Mouse (Mus musculus): ENCODE results near the gene Trp53rkb. TPM values are rescaled to one million over a fixed set of nuclear protein-coding genes. Genes with fewer than 3 reads are reported as not detected.
"Not testable (repeated sequence)": the region's sequence is repeated elsewhere in the genome, so short reads cannot be mapped to it uniquely, and the experiment has no call there.

The Trp53rkb gene
- total and polyA plus RNA-seq, 2 experiments = 1.8 to 3.0 TPM

GRCm38 (mm10) chr2:166784376-166784775 is 8.0 kb upstream of the Trp53rkb start:
- 87% methylated on average over 6 of the region's 6 CpGs for WGBS
- Histone ChIP-seq H3K4me1 (ENCODE audit: control insufficient read depth, insufficient read depth, low read length) (peaks cover 3% of the 10 kb centered on the region), H3K36me3 (ENCODE audit: control insufficient read depth, insufficient read depth, low read length) (no peaks in the 10 kb centered on the region), H3K4me3 (ENCODE audit: insufficient read depth, low read depth, low read length) (no peak overlapping the region), H3K27ac (replicated peaks; ENCODE audit: insufficient read depth, low read depth, low read length) (no peak overlapping the region), H3K27me3 (ENCODE audit: control insufficient read depth, insufficient read depth, low read length) (no peaks in the 10 kb centered on the region), H3K79me2 (ENCODE audit: control insufficient read depth, insufficient read depth, low read length) (no peaks in the 10 kb centered on the region), H3K9ac (ENCODE audit: low read depth, low read length) (no peak overlapping the region)
- DNase-seq (ENCODE audit: extremely low read depth, low read depth, low spot score) = no peak
- TF ChIP-seq CTCF (IDR thresholded peaks at IDR 0.05; ENCODE audit: low read depth, low read length) (peak; percentile 34; the same call in 1 of the 2 replicates), POLR2A (IDR thresholded peaks at IDR 0.05; ENCODE audit: extremely low read depth, insufficient read depth, low read length) (no peak)

- peak; percentile 73 for DNase-seq (ENCODE audit: extremely low read depth, low read depth, low spot score)
- H3K9ac ChIP-seq (ENCODE audit: low read depth, low read length) = peak overlapping the region; percentile 68
- no peaks in the 10 kb centered on the region for H3K36me3 ChIP-seq (ENCODE audit: control insufficient read depth, insufficient read depth, low read length)
- H3K27me3 ChIP-seq (ENCODE audit: control insufficient read depth, insufficient read depth, low read length) = no peaks in the 10 kb centered on the region
- H3K27ac ChIP-seq (replicated peaks; ENCODE audit: insufficient read depth, low read depth, low read length) = no peak overlapping the region
- H3K4me1 ChIP-seq (ENCODE audit: control insufficient read depth, insufficient read depth, low read length) = peaks cover 3% of the 10 kb centered on the region
- no peaks in the 10 kb centered on the region for H3K79me2 ChIP-seq (ENCODE audit: control insufficient read depth, insufficient read depth, low read length)
- peak overlapping the region; percentile 76 for H3K4me3 ChIP-seq (ENCODE audit: insufficient read depth, low read depth, low read length)
- 2% methylated on average over 35 of the region's 35 CpGs for WGBS
- TF ChIP-seq CTCF (IDR thresholded peaks at IDR 0.05; ENCODE audit: low read depth, low read length) = no peak
- no peak for TF ChIP-seq POLR2A (IDR thresholded peaks at IDR 0.05; ENCODE audit: extremely low read depth, insufficient read depth, low read length)
Observed at GRCm38 (mm10) chr2:166786353-166787004, 5.9 kb upstream of the Trp53rkb start.

GRCm38 (mm10) chr2:166791738-166792137 is 593 bp upstream of the Trp53rkb start:
- no peak overlapping the region for H3K27ac ChIP-seq (replicated peaks; ENCODE audit: insufficient read depth, low read depth, low read length)
- H3K9ac ChIP-seq (ENCODE audit: low read depth, low read length) = no peak overlapping the region
- H3K4me3 ChIP-seq (ENCODE audit: insufficient read depth, low read depth, low read length) = no peak overlapping the region
- TF ChIP-seq CTCF (IDR thresholded peaks at IDR 0.05; ENCODE audit: low read depth, low read length) (peak; percentile 66), POLR2A (IDR thresholded peaks at IDR 0.05; ENCODE audit: extremely low read depth, insufficient read depth, low read length) (no peak)
- peaks cover 12% of the 10 kb centered on the region for H3K4me1 ChIP-seq (ENCODE audit: control insufficient read depth, insufficient read depth, low read length)
- H3K27me3 ChIP-seq (ENCODE audit: control insufficient read depth, insufficient read depth, low read length) = no peaks in the 10 kb centered on the region
- WGBS = 81% methylated on average over 5 of the region's 5 CpGs
- no peak for DNase-seq (ENCODE audit: extremely low read depth, low read depth, low spot score)
- no peaks in the 10 kb centered on the region for H3K79me2 ChIP-seq (ENCODE audit: control insufficient read depth, insufficient read depth, low read length)
- H3K36me3 ChIP-seq (ENCODE audit: control insufficient read depth, insufficient read depth, low read length) = no peaks in the 10 kb centered on the region

- not testable (repeated sequence) for H3K36me3 ChIP-seq (ENCODE audit: control insufficient read depth, insufficient read depth, low read length); H3K27me3 ChIP-seq (ENCODE audit: control insufficient read depth, insufficient read depth, low read length); H3K27ac ChIP-seq (replicated peaks; ENCODE audit: insufficient read depth, low read depth, low read length); H3K79me2 ChIP-seq (ENCODE audit: control insufficient read depth, insufficient read depth, low read length); H3K4me1 ChIP-seq (ENCODE audit: control insufficient read depth, insufficient read depth, low read length)
- TF ChIP-seq POLR2A (IDR thresholded peaks at IDR 0.05; ENCODE audit: extremely low read depth, insufficient read depth, low read length) = peak; percentile 44; the same call in 1 of the 2 replicates
- peak overlapping the region; percentile 81 for H3K9ac ChIP-seq (ENCODE audit: low read depth, low read length)
- peak; percentile 75 for DNase-seq (ENCODE audit: extremely low read depth, low read depth, low spot score)
- peak overlapping the region; percentile 73 for H3K4me3 ChIP-seq (ENCODE audit: insufficient read depth, low read depth, low read length)
- 0% methylated on average over 66 of the region's 76 CpGs for WGBS
Observed at GRCm38 (mm10) chr2:166793542-166794214, 1.3 kb downstream of the Trp53rkb start.

- peak; percentile 48 for DNase-seq (ENCODE audit: extremely low read depth, low read depth, low spot score)
- H3K79me2 ChIP-seq (ENCODE audit: control insufficient read depth, insufficient read depth, low read length) = no peaks in the 10 kb centered on the region
- no peak overlapping the region for H3K4me3 ChIP-seq (ENCODE audit: insufficient read depth, low read depth, low read length)
- H3K27me3 ChIP-seq (ENCODE audit: control insufficient read depth, insufficient read depth, low read length) = no peaks in the 10 kb centered on the region
- H3K36me3 ChIP-seq (ENCODE audit: control insufficient read depth, insufficient read depth, low read length) = no peaks in the 10 kb centered on the region
- no peak overlapping the region for H3K9ac ChIP-seq (ENCODE audit: low read depth, low read length)
- no peaks in the 10 kb centered on the region for H3K4me1 ChIP-seq (ENCODE audit: control insufficient read depth, insufficient read depth, low read length)
- TF ChIP-seq CTCF (IDR thresholded peaks at IDR 0.05; ENCODE audit: low read depth, low read length) (no peak), POLR2A (IDR thresholded peaks at IDR 0.05; ENCODE audit: extremely low read depth, insufficient read depth, low read length) (no peak)
- no peak overlapping the region for H3K27ac ChIP-seq (replicated peaks; ENCODE audit: insufficient read depth, low read depth, low read length)
- WGBS = 73% methylated on average over 11 of the region's 11 CpGs
Observed at GRCm38 (mm10) chr2:166799615-166800472, 7.5 kb downstream of the Trp53rkb start.
